Mouse (Mus musculus) G1E (cell line): ENCODE results near the gene BC067074.

ENCODE experiments used
- CTCF ChIP-seq: IDR thresholded peaks from 2 replicates; pipeline ENCODE4 v1.5.1; 2012; ENCODE audit warnings: low read depth, low read length, inconsistent platforms, mixed read lengths
- GATA2 ChIP-seq: IDR thresholded peaks from 2 replicates; pipeline ENCODE4 v1.6.1; 2012; ENCODE audit warnings: low read depth, low read length, inconsistent platforms, borderline replicate concordance

- TF ChIP-seq CTCF, result no peak
- no peak for TF ChIP-seq GATA2
Measured at GRCm38 (mm10) chr13:113265257-113265656, 27.7 kb upstream of the BC067074 start.
